Mouse (Mus musculus) hindbrain, embryonic 16.5 days (tissue): ENCODE results near the gene Rps12. TPM values are rescaled to one million over a fixed set of nuclear protein-coding genes. Genes with fewer than 3 reads are reported as not detected.

Experiments used
- ATAC-seq: fragments of 200-750 bp; cut with Nextera tagmentation; 2 replicates; pipeline ENCODE4 v1.8.0; 2017; ENCODE audit warnings: moderate TSS enrichment, moderate library complexity
- H3K27ac ChIP-seq: fragments of 300-500 bp; sonication (generic); 2 replicates; pipeline ENCODE4 v1.5.1; 2014; ENCODE audit warnings: low read depth, mild to moderate bottlenecking, control low read depth, low read length, moderate library complexity
- H3K27me3 ChIP-seq: fragments of 300-500 bp; sonication (generic); replicated peaks from 2 replicates; pipeline ENCODE4 v1.6.1; 2014; ENCODE audit warnings: low read length; ENCODE audit not compliant: control insufficient read depth, insufficient read depth
- H3K36me3 ChIP-seq: fragments of 300-500 bp; sonication (generic); 2 replicates; pipeline ENCODE4 v1.6.1; 2014; ENCODE audit warnings: mild to moderate bottlenecking, low read length, moderate library complexity, mixed read lengths; ENCODE audit not compliant: control insufficient read depth, insufficient read depth
- H3K4me1 ChIP-seq: fragments of 300-500 bp; sonication (generic); 2 replicates; pipeline ENCODE4 v1.6.1; 2014; ENCODE audit warnings: low read depth, low read length; ENCODE audit not compliant: control insufficient read depth, insufficient read depth
- H3K4me2 ChIP-seq: fragments of 300-500 bp; sonication (generic); 2 replicates; pipeline ENCODE4 v1.6.1; 2014; ENCODE audit warnings: mild to moderate bottlenecking, low read length, control low read depth, moderate library complexity
- H3K4me3 ChIP-seq: fragments of 300-500 bp; sonication (generic); 2 replicates; pipeline ENCODE4 v1.5.1; 2014; ENCODE audit warnings: mild to moderate bottlenecking, low read length, control low read depth, moderate library complexity
- H3K9ac ChIP-seq: fragments of 300-500 bp; sonication (generic); 2 replicates; pipeline ENCODE4 v1.6.1; 2014; ENCODE audit warnings: low read depth, mild to moderate bottlenecking, control low read depth, low read length, moderate library complexity
- H3K9me3 ChIP-seq: fragments of 300-500 bp; sonication (generic); 2 replicates; pipeline ENCODE4 v1.6.1; 2014; ENCODE audit warnings: mild to moderate bottlenecking, low read length, moderate library complexity; ENCODE audit not compliant: control insufficient read depth
- WGBS: fragments of 180-500 bp; shearing (Covaris S2); extraction: QIAGEN DNeasy Blood & Tissue Kit; methylation state at CpG from one replicate; pipeline ENCODE4 v1.1.7; 2014; 5-methylcytosine and 5-hydroxymethylcytosine counted together
- polyA plus RNA-seq: library from polyadenylated mRNA; unstranded; fragments of >200 nt; fragmentation: Nextera tagmentation; extraction: Ambion mirVana; gene quantifications from 2 replicates; pipeline ENCODE4 v1.2.1, GENCODE M21; 2015

Rps12 gene
- 82.7 and 89.6 TPM in 2 replicates for polyA plus RNA-seq

- Histone ChIP-seq H3K27me3 (no peaks in the 10 kb centered on the region), H3K9me3 (no peaks in the 10 kb centered on the region), H3K27ac (peak within 1 kb of the TSS; percentile 76), H3K4me2 (peak within 1 kb of the TSS; percentile 96), H3K4me3 (peak within 1 kb of the TSS; percentile 87), H3K9ac (peak within 1 kb of the TSS; percentile 86), H3K36me3 (peaks cover 15% of the 10 kb centered on the region), H3K4me1 (peaks cover 26% of the 10 kb centered on the region)
- WGBS = under 1% methylated on average over 51 of the region's 51 CpGs
- ATAC-seq = peak; percentile 99
Measured at GRCm38 (mm10) chr10:23787062-23787821, at the start of gene Rps12. Rps12 (minus strand) TSS chr10:23787275.

GRCm38 (mm10) chr10:23836003-23836964 is 49.2 kb upstream of the Rps12 start:
- no peak overlapping the region for H3K27ac ChIP-seq
- H3K4me3 ChIP-seq = no peak overlapping the region
- no peaks in the 10 kb centered on the region for H3K36me3 ChIP-seq
- ATAC-seq = no peak
- 79% methylated on average over 9 of the region's 9 CpGs for WGBS
- no peaks in the 10 kb centered on the region for H3K9me3 ChIP-seq
- H3K4me1 ChIP-seq = no peaks in the 10 kb centered on the region
- no peak overlapping the region for H3K4me2 ChIP-seq
- H3K9ac ChIP-seq = no peak overlapping the region
- no peaks in the 10 kb centered on the region for H3K27me3 ChIP-seq

- H3K4me3 ChIP-seq = no peak overlapping the region
- H3K4me2 ChIP-seq = no peak overlapping the region
- ATAC-seq = no peak
- 91% methylated on average over 7 of the region's 7 CpGs for WGBS
- no peak overlapping the region for H3K9ac ChIP-seq
- H3K36me3 ChIP-seq = peaks cover 26% of the 10 kb centered on the region
- no peaks in the 10 kb centered on the region for H3K27me3 ChIP-seq
- no peak overlapping the region for H3K27ac ChIP-seq
- no peaks in the 10 kb centered on the region for H3K9me3 ChIP-seq
- H3K4me1 ChIP-seq = no peaks in the 10 kb centered on the region
Measured at GRCm38 (mm10) chr10:23826516-23826915, 39.4 kb upstream of the Rps12 start.

- H3K27ac ChIP-seq = no peak overlapping the region
- ATAC-seq = no peak
- 0 out of 2 replicates have a peak, but pooled peaks cover 3% of the 10 kb centered on the region for H3K36me3 ChIP-seq
- 91% methylated on average over 7 of the region's 7 CpGs for WGBS
- no peaks in the 10 kb centered on the region for H3K27me3 ChIP-seq
- H3K4me1 ChIP-seq = no peaks in the 10 kb centered on the region
- no peak overlapping the region for H3K4me3 ChIP-seq
- no peak overlapping the region for H3K4me2 ChIP-seq
- no peaks in the 10 kb centered on the region for H3K9me3 ChIP-seq
- no peak overlapping the region for H3K9ac ChIP-seq
Measured at GRCm38 (mm10) chr10:23816241-23816640, 29.2 kb upstream of the Rps12 start.

- H3K27me3 ChIP-seq = no peaks in the 10 kb centered on the region
- no peak overlapping the region for H3K9ac ChIP-seq
- H3K4me1 ChIP-seq = no peaks in the 10 kb centered on the region
- 53% methylated on average over 1 of the region's 1 CpGs for WGBS
- no peak overlapping the region for H3K4me3 ChIP-seq
- no peak overlapping the region for H3K4me2 ChIP-seq
- H3K36me3 ChIP-seq = 0 out of 2 replicates have a peak, but pooled peaks cover 6% of the 10 kb centered on the region
- H3K9me3 ChIP-seq = no peaks in the 10 kb centered on the region
- ATAC-seq = peak; percentile 70; the same call in 1 of the 2 replicates
- H3K27ac ChIP-seq = no peak overlapping the region
Measured at GRCm38 (mm10) chr10:23815168-23815567, 28.1 kb upstream of the Rps12 start.

DNA sequence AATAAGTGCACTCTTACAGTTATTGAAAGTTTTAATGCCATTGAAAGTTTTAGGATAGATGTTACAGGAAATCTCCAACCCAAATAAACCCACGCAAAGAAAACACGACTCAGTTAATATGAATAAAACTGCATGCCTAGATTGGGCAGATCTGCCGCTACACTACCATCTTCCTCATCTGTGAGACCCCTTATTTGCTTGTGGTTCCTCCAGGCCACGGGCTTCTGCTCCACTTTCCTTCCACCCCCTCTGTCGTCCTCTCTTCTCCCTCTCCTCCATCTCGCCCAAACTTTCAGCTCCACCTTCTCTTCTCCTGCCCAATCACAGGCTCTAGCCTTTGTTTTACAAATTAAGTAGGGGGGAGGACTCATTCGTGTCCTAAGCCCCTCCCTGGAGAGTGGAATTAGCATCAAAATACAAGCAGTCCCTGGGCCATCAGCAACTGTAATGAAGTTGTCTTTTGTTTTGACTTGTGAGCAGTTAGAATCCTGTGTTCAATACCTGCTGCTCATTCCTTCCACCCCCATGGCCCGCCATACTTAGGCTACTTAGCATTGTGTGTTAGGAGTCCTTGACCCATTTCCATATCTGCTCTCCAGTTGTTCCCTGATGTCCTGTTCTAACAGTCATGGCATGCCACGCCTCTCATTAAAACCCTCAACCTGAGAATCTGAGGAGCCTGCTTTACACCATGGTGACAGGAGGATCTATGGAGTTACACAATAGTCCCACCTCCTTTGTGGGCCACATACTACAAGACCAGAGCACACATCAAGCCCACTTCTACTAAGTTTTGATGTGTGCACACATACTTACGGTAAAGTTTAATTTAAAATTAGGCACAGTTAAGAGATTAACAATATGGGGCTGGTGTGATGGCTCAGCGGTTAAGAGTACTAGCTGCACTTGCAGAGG is 26.0 kb upstream of the Rps12 start:
- Histone ChIP-seq H3K4me1 (no peaks in the 10 kb centered on the region), H3K4me3 (no peak overlapping the region), H3K4me2 (no peak overlapping the region), H3K27me3 (no peaks in the 10 kb centered on the region), H3K36me3 (0 out of 2 replicates have a peak, but pooled peaks cover 2% of the 10 kb centered on the region), H3K27ac (no peak overlapping the region), H3K9ac (no peak overlapping the region), H3K9me3 (no peaks in the 10 kb centered on the region)
- WGBS = 48% methylated on average over 11 of the region's 11 CpGs
- ATAC-seq = peak; percentile 27; the same call in 1 of the 2 replicates

- no peaks in the 10 kb centered on the region for H3K27me3 ChIP-seq
- no peaks in the 10 kb centered on the region for H3K9me3 ChIP-seq
- no peak overlapping the region for H3K4me3 ChIP-seq
- 0 out of 2 replicates have a peak, but pooled peaks cover 2% of the 10 kb centered on the region for H3K36me3 ChIP-seq
- H3K9ac ChIP-seq = no peak overlapping the region
- 0 out of 2 replicates have a peak, but pooled peaks have one; percentile 25 for ATAC-seq
- no peak overlapping the region for H3K4me2 ChIP-seq
- no peaks in the 10 kb centered on the region for H3K4me1 ChIP-seq
- H3K27ac ChIP-seq = no peak overlapping the region
Measured at GRCm38 (mm10) chr10:23812438-23812759, 25.3 kb upstream of the Rps12 start.

DNA sequence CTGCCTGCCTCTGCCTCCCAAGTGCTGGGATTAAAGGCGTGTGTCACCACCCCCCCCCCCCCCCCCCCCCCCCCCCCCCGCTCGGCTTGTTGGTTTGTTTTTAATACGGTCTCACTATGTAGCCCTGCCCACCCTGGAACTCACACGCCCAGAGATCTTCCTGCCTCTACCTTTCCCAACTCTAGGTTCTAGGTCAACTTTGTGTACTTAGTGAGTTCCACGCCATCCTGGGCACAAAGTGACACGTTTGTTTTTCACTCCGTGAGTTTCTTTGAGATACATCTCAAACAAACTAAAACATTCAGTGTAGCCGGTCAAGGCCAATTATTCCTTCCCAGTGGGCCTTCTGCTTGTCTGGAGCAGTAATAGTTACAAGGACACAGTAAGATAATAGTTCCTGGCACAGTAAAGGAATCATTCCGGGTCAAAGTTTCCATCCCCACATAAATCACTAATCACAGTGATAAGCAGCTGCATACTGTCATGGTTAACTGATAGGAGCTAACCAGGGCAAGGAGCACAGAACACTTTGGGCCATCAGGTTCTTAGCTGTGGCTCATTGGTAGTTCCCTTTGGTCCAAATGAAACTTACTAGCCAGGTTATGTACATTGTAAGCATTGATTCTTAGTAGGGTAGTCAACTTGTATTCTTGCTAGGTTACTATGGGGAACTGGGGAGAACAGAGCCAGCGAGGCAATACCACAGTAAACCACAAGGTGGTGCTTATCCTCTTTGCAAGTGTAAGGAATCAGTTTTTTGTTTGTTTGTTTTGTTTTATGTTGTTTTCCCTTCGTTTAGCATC is 24.8 kb upstream of the Rps12 start:
- 0 out of 2 replicates have a peak, but pooled peaks cover 2% of the 10 kb centered on the region for H3K36me3 ChIP-seq
- H3K9ac ChIP-seq = no peak overlapping the region
- no peaks in the 10 kb centered on the region for H3K27me3 ChIP-seq
- no peak overlapping the region for H3K4me3 ChIP-seq
- no peak overlapping the region for H3K4me2 ChIP-seq
- H3K9me3 ChIP-seq = no peaks in the 10 kb centered on the region
- 0 out of 2 replicates have a peak, but pooled peaks have one; percentile 13 for ATAC-seq
- no peaks in the 10 kb centered on the region for H3K4me1 ChIP-seq
- no peak overlapping the region for H3K27ac ChIP-seq
- WGBS = 79% methylated on average over 8 of the region's 12 CpGs
